Mouse (Mus musculus): ENCODE results near the gene Sec22c. TPM values are rescaled to one million over a fixed set of nuclear protein-coding genes. Genes with fewer than 3 reads are reported as not detected.

Sec22c gene
- polyA plus RNA-seq, 1 experiment from 2014 or later = 8.1 TPM

- Histone ChIP-seq H3K4me1 (ENCODE audit: insufficient read depth) (peaks cover 8% of the 10 kb centered on the region), H3K27ac (ENCODE audit: low read depth) (no peak overlapping the region), H3K9ac (peak overlapping the region; percentile 46), H3K27me3 (ENCODE audit: insufficient read depth, low read length) (peaks cover 22% of the 10 kb centered on the region), H3K4me3 (ENCODE audit: low read depth, low read length) (peak overlapping the region; percentile 24), H3K36me3 (ENCODE audit: insufficient read depth) (no peaks in the 10 kb centered on the region), H3K4me2 (peak overlapping the region; percentile 58), H3K9me3 (ENCODE audit: low read depth, low read length) (no peaks in the 10 kb centered on the region)
- 1% methylated on average over 28 of the region's 28 CpGs for WGBS
- peak; percentile 89 for TF ChIP-seq CTCF (IDR thresholded peaks at IDR 0.05; ENCODE audit: low read depth)
- DNase-seq (peak; percentile 86), ATAC-seq (ENCODE audit: insufficient read depth) (peak; percentile 78; the same call in 1 of the 2 replicates)
These were observed 35.9 kb downstream of the Sec22c start for GRCm38 (mm10) chr9:121669348-121669791.

DNA sequence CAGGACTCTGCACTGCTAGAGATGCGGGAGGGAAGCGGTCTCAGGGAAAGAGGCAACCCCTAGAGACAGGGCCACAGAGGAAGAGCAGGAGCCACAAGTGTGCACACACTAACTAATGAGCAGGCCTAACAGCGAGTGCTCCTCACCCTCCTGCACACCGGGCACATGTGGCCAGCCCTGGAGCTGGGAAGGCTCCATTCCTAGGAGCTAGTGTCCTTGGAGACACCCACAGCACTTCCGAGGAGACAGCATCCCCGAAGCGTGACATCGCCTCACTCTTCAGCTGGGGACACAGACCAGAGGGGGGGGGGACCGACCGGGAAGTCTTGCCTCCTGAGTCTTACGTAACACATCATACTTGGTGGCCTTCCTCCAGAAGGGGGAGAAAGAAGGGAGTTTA, 37.5 kb downstream of the Sec22c start:
- ATAC-seq (ENCODE audit: insufficient read depth) = no peak
- Histone ChIP-seq H3K4me1 (ENCODE audit: insufficient read depth) (peaks cover 8% of the 10 kb centered on the region), H3K9ac (no peak overlapping the region), H3K27me3 (ENCODE audit: insufficient read depth, low read length) (peaks cover 22% of the 10 kb centered on the region), H3K4me3 (ENCODE audit: low read depth, low read length) (no peak overlapping the region), H3K9me3 (ENCODE audit: low read depth, low read length) (no peaks in the 10 kb centered on the region), H3K36me3 (ENCODE audit: insufficient read depth) (no peaks in the 10 kb centered on the region), H3K27ac (ENCODE audit: low read depth) (no peak overlapping the region), H3K4me2 (no peak overlapping the region)
- 67% methylated on average over 11 of the region's 11 CpGs for WGBS
- no peak for DNase-seq
- TF ChIP-seq CTCF (IDR thresholded peaks at IDR 0.05; ENCODE audit: low read depth) = no peak

DNA sequence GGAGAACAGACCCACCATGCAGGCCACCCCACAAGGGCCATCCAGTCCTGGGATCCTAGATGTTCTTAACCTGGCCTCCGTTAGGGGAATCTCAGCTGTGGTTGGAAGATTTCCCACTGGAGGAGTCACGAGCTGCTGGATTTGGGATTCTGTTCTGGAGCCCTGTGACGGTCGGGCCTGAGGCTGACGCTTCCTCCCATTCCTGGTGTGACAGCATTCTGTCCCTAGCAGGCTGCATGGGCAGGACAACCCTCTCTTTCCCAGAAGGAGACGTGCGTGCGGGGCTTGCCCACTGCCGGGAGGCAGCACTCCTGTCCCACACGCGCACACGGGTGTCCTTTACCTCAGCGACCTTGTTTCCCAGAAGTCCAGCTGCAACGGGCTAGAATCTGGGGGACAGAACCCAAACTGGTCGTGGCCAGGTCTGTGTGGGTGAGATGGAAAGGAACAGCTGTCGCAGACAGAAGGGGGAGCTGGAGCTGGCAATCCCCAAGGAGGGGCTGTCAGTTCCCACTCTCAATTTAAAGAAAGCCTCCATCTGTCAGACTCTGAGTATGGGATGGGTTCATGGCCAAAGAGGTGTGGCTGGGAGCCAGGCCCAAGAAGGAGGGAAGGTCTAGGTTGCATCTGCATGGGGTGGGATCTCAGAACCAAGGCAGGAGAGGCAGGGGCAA, 38.2 kb downstream of the Sec22c start:
- Histone ChIP-seq H3K27ac (ENCODE audit: low read depth) (no peak overlapping the region), H3K27me3 (ENCODE audit: insufficient read depth, low read length) (peaks cover 22% of the 10 kb centered on the region), H3K9ac (no peak overlapping the region), H3K4me1 (ENCODE audit: insufficient read depth) (peaks cover 3% of the 10 kb centered on the region), H3K4me2 (no peak overlapping the region), H3K9me3 (ENCODE audit: low read depth, low read length) (no peaks in the 10 kb centered on the region), H3K4me3 (ENCODE audit: low read depth, low read length) (no peak overlapping the region), H3K36me3 (ENCODE audit: insufficient read depth) (no peaks in the 10 kb centered on the region)
- no peak for TF ChIP-seq CTCF (IDR thresholded peaks at IDR 0.05; ENCODE audit: low read depth)
- 57% methylated on average over 16 of the region's 16 CpGs for WGBS
- peak; percentile 37 for DNase-seq
- ATAC-seq (ENCODE audit: insufficient read depth) = no peak

GRCm38 (mm10) chr9:121664104-121664503, 41.2 kb downstream of the Sec22c start:
- Histone ChIP-seq H3K36me3 (ENCODE audit: insufficient read depth) (no peaks in the 10 kb centered on the region), H3K9ac (no peak overlapping the region), H3K4me2 (no peak overlapping the region), H3K4me3 (ENCODE audit: low read depth, low read length) (no peak overlapping the region), H3K4me1 (ENCODE audit: insufficient read depth) (no peaks in the 10 kb centered on the region), H3K9me3 (ENCODE audit: low read depth, low read length) (no peaks in the 10 kb centered on the region), H3K27ac (ENCODE audit: low read depth) (no peak overlapping the region), H3K27me3 (ENCODE audit: insufficient read depth, low read length) (peaks cover 7% of the 10 kb centered on the region)
- ATAC-seq (ENCODE audit: insufficient read depth) = no peak
- 77% methylated on average over 5 of the region's 5 CpGs for WGBS
- DNase-seq = no peak
- TF ChIP-seq CTCF (IDR thresholded peaks at IDR 0.05; ENCODE audit: low read depth) = no peak

GRCm38 (mm10) chr9:121663467-121663866, 41.8 kb downstream of the Sec22c start:
- DNase-seq (no peak), ATAC-seq (ENCODE audit: insufficient read depth) (no peak)
- no peaks in the 10 kb centered on the region for H3K4me1 ChIP-seq (ENCODE audit: insufficient read depth)
- TF ChIP-seq CTCF (IDR thresholded peaks at IDR 0.05; ENCODE audit: low read depth) = no peak
- WGBS = 64% methylated on average over 6 of the region's 6 CpGs
- H3K9ac ChIP-seq = no peak overlapping the region
- no peak overlapping the region for H3K4me2 ChIP-seq
- H3K36me3 ChIP-seq (ENCODE audit: insufficient read depth) = no peaks in the 10 kb centered on the region
- H3K27me3 ChIP-seq (ENCODE audit: insufficient read depth, low read length) = peaks cover under 1% of the 10 kb centered on the region
- H3K27ac ChIP-seq (ENCODE audit: low read depth) = no peak overlapping the region
- H3K9me3 ChIP-seq (ENCODE audit: low read depth, low read length) = no peaks in the 10 kb centered on the region
- H3K4me3 ChIP-seq (ENCODE audit: low read depth, low read length) = no peak overlapping the region

- Histone ChIP-seq H3K27me3 (ENCODE audit: insufficient read depth, low read length) (no peaks in the 10 kb centered on the region), H3K9ac (no peak overlapping the region), H3K4me1 (ENCODE audit: insufficient read depth) (no peaks in the 10 kb centered on the region), H3K9me3 (ENCODE audit: low read depth, low read length) (no peaks in the 10 kb centered on the region), H3K27ac (ENCODE audit: low read depth) (no peak overlapping the region), H3K4me2 (no peak overlapping the region), H3K36me3 (ENCODE audit: insufficient read depth) (no peaks in the 10 kb centered on the region), H3K4me3 (ENCODE audit: low read depth, low read length) (no peak overlapping the region)
- 57% methylated on average over 7 of the region's 7 CpGs for WGBS
- TF ChIP-seq CTCF (IDR thresholded peaks at IDR 0.05; ENCODE audit: low read depth) = no peak
- no peak for DNase-seq
- no peak for ATAC-seq (ENCODE audit: insufficient read depth)
These were observed 45.5 kb downstream of the Sec22c start for GRCm38 (mm10) chr9:121659791-121660190.

GRCm38 (mm10) chr9:121658248-121658647, 47.0 kb downstream of the Sec22c start:
- no peak overlapping the region for H3K9ac ChIP-seq
- no peaks in the 10 kb centered on the region for H3K9me3 ChIP-seq (ENCODE audit: low read depth, low read length)
- H3K4me1 ChIP-seq (ENCODE audit: insufficient read depth) = no peaks in the 10 kb centered on the region
- WGBS = 55% methylated on average over 7 of the region's 7 CpGs
- H3K27ac ChIP-seq (ENCODE audit: low read depth) = no peak overlapping the region
- H3K27me3 ChIP-seq (ENCODE audit: insufficient read depth, low read length) = no peaks in the 10 kb centered on the region
- ATAC-seq (ENCODE audit: insufficient read depth) (no peak), DNase-seq (no peak)
- no peak overlapping the region for H3K4me2 ChIP-seq
- TF ChIP-seq CTCF (IDR thresholded peaks at IDR 0.05; ENCODE audit: low read depth) = no peak
- no peaks in the 10 kb centered on the region for H3K36me3 ChIP-seq (ENCODE audit: insufficient read depth)
- no peak overlapping the region for H3K4me3 ChIP-seq (ENCODE audit: low read depth, low read length)

Data from lung, embryonic 14.5 days (tissue).